Mouse (Mus musculus) hindbrain, postnatal 0 days (tissue): Measurements from ENCODE around the gene Actl9. TPM values are rescaled to one million over a fixed set of nuclear protein-coding genes. Genes with fewer than 3 reads are reported as not detected.

Experiments
- ATAC-seq: fragments of 200-750 bp; cut with Nextera tagmentation; 2 replicates; pipeline ENCODE4 v1.8.0; 2017; ENCODE audit warnings: mild to moderate bottlenecking, moderate TSS enrichment, moderate library complexity
- DNase-seq: peaks from one replicate; pipeline ENCODE4 v3.0.0-alpha.2; 2015; ENCODE audit warnings: low spot score
- H3K27ac ChIP-seq: fragments of 300-500 bp; sonication (generic); 2 replicates; pipeline ENCODE4 v1.5.1; 2014; ENCODE audit warnings: mild to moderate bottlenecking
- H3K27me3 ChIP-seq: fragments of 300-500 bp; sonication (generic); 2 replicates; pipeline ENCODE4 v1.6.1; 2014; ENCODE audit warnings: low read length, mixed read lengths; ENCODE audit not compliant: insufficient read depth
- H3K36me3 ChIP-seq: fragments of 300-500 bp; sonication (generic); 2 replicates; pipeline ENCODE4 v1.6.1; 2014; ENCODE audit warnings: low read length, mixed read lengths; ENCODE audit not compliant: insufficient read depth
- H3K4me1 ChIP-seq: fragments of 300-500 bp; sonication (generic); 2 replicates; pipeline ENCODE4 v1.6.1; 2014; ENCODE audit warnings: antibody characterized with exemption, low read length, mixed read lengths; ENCODE audit not compliant: insufficient read depth
- H3K4me2 ChIP-seq: fragments of 300-500 bp; sonication (generic); 2 replicates; pipeline ENCODE4 v1.6.1; 2014; ENCODE audit warnings: low read depth, mild to moderate bottlenecking, low read length, moderate library complexity, mixed read lengths
- H3K4me3 ChIP-seq: fragments of 300-500 bp; sonication (generic); 2 replicates; pipeline ENCODE4 v1.5.1; 2014; ENCODE audit warnings: low read length
- H3K9ac ChIP-seq: fragments of 300-500 bp; sonication (generic); replicated peaks from 2 replicates; pipeline ENCODE4 v1.6.1; 2014; ENCODE audit warnings: mild to moderate bottlenecking, low read length, moderate library complexity, mixed read lengths
- H3K9me3 ChIP-seq: fragments of 300-500 bp; sonication (generic); 2 replicates; pipeline ENCODE4 v1.6.1; 2016; ENCODE audit warnings: low read length, mixed read lengths
- CTCF ChIP-seq: IDR thresholded peaks from 2 replicates; pipeline ENCODE4 v1.5.1; 2016; ENCODE audit warnings: antibody characterized with exemption, control low read depth, low read depth
- WGBS: fragments of 180-500 bp; shearing (Covaris S2); extraction: QIAGEN DNeasy Blood & Tissue Kit; methylation state at CpG from one replicate; pipeline ENCODE4 v1.1.7; 2014; 5-methylcytosine and 5-hydroxymethylcytosine counted together
- polyA plus RNA-seq: library from polyadenylated mRNA; unstranded; fragments of >200 nt; fragmentation: Nextera tagmentation; extraction: Ambion mirVana; gene quantifications from 2 replicates; pipeline ENCODE4 v1.2.1, GENCODE M21; 2015
- total RNA-seq: library from RNA; depleted of rRNA; stranded (reverse); fragments of >200 nt; gene quantifications from 2 replicates; pipeline ENCODE4 v1.2.3, GENCODE M21; 2014; rRNA removed

Gene Actl9
- total and polyA plus RNA-seq, 2 experiments from 2014 or later: not detected

- no peaks in the 10 kb centered on the region for H3K4me1 ChIP-seq
- H3K4me3 ChIP-seq: no peak overlapping the region
- H3K36me3 ChIP-seq: no peaks in the 10 kb centered on the region
- TF ChIP-seq CTCF: no peak
- no peak overlapping the region for H3K27ac ChIP-seq
- no peaks in the 10 kb centered on the region for H3K9me3 ChIP-seq
- H3K4me2 ChIP-seq: no peak overlapping the region
- no peaks in the 10 kb centered on the region for H3K27me3 ChIP-seq
- ATAC-seq: no peak
- DNase-seq: no peak
- no peak overlapping the region for H3K9ac ChIP-seq
These were observed 8.5 kb downstream of the Actl9 start for GRCm38 (mm10) chr17:33441159-33441558.

GRCm38 (mm10) chr17:33456631-33457030, 23.9 kb downstream of the Actl9 start:
- no peak overlapping the region for H3K9ac ChIP-seq
- ATAC-seq (no peak), DNase-seq (no peak)
- H3K9me3 ChIP-seq: no peaks in the 10 kb centered on the region
- no peak overlapping the region for H3K4me2 ChIP-seq
- no peaks in the 10 kb centered on the region for H3K27me3 ChIP-seq
- no peak overlapping the region for H3K4me3 ChIP-seq
- WGBS: 86% methylated on average over 2 of the region's 2 CpGs
- TF ChIP-seq CTCF: no peak
- no peaks in the 10 kb centered on the region for H3K36me3 ChIP-seq
- H3K27ac ChIP-seq: no peak overlapping the region
- H3K4me1 ChIP-seq: no peaks in the 10 kb centered on the region

GRCm38 (mm10) chr17:33471206-33471605, 38.5 kb downstream of the Actl9 start:
- Histone ChIP-seq H3K27me3 (no peaks in the 10 kb centered on the region), H3K4me1 (no peaks in the 10 kb centered on the region), H3K9ac (no peak overlapping the region), H3K4me3 (no peak overlapping the region), H3K4me2 (no peak overlapping the region), H3K27ac (no peak overlapping the region), H3K36me3 (no peaks in the 10 kb centered on the region), H3K9me3 (no peaks in the 10 kb centered on the region)
- TF ChIP-seq CTCF: no peak
- no peak for DNase-seq
- WGBS: 63% methylated on average over 6 of the region's 6 CpGs
- ATAC-seq: no peak

Other genes starting within 250 kb of the Actl9 start
- not detected in 2 replicates for gene Olfr239, start 241.6 kb upstream of the Actl9 start, total RNA-seq
- gene Olfr239, start 241.6 kb upstream of the Actl9 start, polyA plus RNA-seq: not detected in 2 replicates
- gene Olfr1564, start 211.2 kb upstream of the Actl9 start, total RNA-seq: 0.21 and 1.2 TPM in 2 replicates
- not detected in 2 replicates for gene Olfr1564, start 211.2 kb upstream of the Actl9 start, polyA plus RNA-seq
- 13.4 and 14.2 TPM in 2 replicates for gene Zfp955a, start 177.8 kb upstream of the Actl9 start, total RNA-seq
- gene Zfp955a, start 177.8 kb upstream of the Actl9 start, polyA plus RNA-seq: 17.1 and 18.5 TPM in 2 replicates
- not detected in 2 replicates for gene Olfr63, start 168.2 kb upstream of the Actl9 start, total RNA-seq
- gene Olfr63, start 168.2 kb upstream of the Actl9 start, polyA plus RNA-seq: 0.03 TPM in 1 of 2 replicates, not detected in the other
- gene Zfp955b, start 143.4 kb upstream of the Actl9 start, total RNA-seq: 12.6 and 16.9 TPM in 2 replicates
- 14.3 and 14.9 TPM in 2 replicates for gene Zfp955b, start 143.4 kb upstream of the Actl9 start, polyA plus RNA-seq
- gene Zfp81, start 74.0 kb upstream of the Actl9 start, total RNA-seq: 14.1 and 19.3 TPM in 2 replicates
- 14.1 and 14.5 TPM in 2 replicates for gene Zfp81, start 74.0 kb upstream of the Actl9 start, polyA plus RNA-seq
- 4.4 and 5.2 TPM in 2 replicates for gene Zfp101, start 38.3 kb upstream of the Actl9 start, total RNA-seq
- gene Zfp101, start 38.3 kb upstream of the Actl9 start, polyA plus RNA-seq: 11.1 and 11.2 TPM in 2 replicates
- gene Adamts10, start 91.3 kb downstream of the Actl9 start, total RNA-seq: 49.3 and 56.4 TPM in 2 replicates
- gene Adamts10, start 91.3 kb downstream of the Actl9 start, polyA plus RNA-seq: 35.6 and 35.9 TPM in 2 replicates
- gene Myo1f, start 122.8 kb downstream of the Actl9 start, total RNA-seq: 2.6 and 2.7 TPM in 2 replicates
- gene Myo1f, start 122.8 kb downstream of the Actl9 start, polyA plus RNA-seq: 1.2 TPM in 2 replicates
- gene Zfp414, start 196.2 kb downstream of the Actl9 start, total RNA-seq: 49.0 and 65.1 TPM in 2 replicates
- 70.9 and 73.8 TPM in 2 replicates for gene Zfp414, start 196.2 kb downstream of the Actl9 start, polyA plus RNA-seq
- gene Pram1, start 205.2 kb downstream of the Actl9 start, total RNA-seq: not detected in 2 replicates
- gene Pram1, start 205.2 kb downstream of the Actl9 start, polyA plus RNA-seq: 0.30 TPM in 2 replicates